Mouse (Mus musculus) lung, postnatal 10 days (tissue): ENCODE data around the gene Rhbdd2.

ENCODE experiments used
- DNase-seq: peaks from one replicate; pipeline ENCODE4 v3.0.0; 2021

Rhbdd2 gene

DNA sequence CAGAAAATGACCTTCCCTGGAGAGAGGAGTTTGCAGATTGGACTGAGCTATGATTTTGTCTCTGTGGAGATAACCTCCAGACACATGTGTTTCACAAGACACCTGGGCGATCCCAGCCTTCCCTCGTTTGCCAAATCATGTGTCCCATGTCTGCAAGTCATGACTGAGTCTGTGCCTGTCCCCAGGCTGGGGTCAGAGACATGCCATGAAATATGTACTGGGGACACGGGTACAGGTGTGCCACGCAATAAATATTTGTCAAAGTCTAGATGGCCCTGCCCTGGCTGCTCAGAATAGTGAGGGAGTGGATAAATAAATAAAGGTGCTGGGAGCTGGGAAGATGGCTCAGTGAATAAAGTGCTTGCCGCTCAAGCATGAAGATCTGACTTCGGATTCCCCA lies 13.6 kb downstream of the Rhbdd2 start:
- no peak for DNase-seq

DNA sequence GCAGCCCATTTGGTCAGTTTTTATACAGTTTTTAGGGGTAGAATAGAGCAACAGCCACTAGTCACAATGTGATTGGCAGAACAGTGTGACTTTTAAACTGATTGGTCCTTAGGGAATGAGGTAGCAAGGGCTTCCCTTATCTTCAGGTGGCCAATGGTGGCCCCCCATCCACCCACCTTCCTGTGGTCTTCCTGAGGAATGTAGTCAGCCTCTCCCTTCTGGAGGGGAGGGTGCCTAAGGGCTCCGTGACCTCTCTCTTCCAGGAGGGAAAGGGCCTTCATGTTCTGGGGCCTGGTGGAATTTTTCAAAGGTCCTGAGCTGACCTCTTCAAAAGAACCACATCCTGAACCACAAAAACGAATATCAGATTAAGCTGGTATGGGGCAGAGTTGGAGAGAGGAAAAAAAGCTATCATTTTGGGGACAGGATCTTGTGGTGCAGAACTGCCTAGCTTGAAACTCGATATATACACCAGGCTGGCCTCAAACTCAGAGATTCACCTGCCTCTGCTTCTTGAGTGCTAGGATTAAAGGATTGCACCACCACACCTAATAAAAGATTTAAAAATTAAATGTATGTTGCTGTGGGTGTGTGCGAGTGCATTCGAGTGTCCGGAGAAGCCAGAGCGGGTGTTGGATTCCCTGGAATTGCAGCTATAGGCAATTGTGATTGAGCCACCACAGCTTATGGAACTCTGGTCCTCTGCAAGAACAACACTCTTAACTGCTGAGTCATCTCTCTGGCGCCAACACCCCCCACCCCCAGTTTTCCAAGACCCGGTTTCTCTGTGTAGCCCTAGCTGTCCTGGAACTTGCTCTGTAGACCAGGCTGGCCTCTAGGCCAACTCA lies 16.3 kb downstream of the Rhbdd2 start:
- DNase-seq = no peak

DNA sequence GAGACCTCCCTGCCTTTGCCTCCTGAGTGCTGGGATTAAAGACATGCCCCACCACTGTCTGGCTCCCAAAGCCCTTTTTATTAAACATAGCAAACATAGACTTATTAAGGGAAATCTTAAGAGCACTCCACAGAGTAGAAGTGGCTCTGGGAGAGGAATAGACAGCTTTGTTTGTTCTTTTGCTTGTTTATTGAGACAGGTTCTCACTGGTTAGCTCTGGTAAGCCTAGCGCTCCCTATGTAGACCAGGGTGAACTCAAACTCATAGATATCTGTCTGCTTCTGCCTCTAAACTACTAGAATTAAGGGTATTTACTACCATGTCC lies 16.9 kb downstream of the Rhbdd2 start:
- DNase-seq = no peak

DNA sequence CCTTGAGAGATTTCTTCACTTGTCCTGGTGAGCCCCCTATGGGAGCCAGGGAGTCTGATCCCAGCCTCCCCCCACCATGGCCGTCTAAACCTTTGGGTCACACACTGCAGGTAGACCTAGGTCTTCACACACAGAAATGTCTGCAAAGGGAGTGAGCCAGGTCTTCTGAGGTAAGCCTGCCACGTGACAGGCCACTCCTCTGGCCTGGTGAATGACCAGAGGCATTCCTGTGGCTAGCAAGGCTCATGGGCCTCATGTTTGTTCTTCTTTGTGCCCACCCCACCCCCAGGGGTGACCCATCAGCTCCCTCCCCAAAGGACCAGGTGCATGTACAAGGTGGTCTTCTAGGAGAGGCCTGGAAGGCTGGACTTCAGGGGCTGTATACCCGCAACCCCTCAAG lies 19.1 kb downstream of the Rhbdd2 start:
- DNase-seq = peak; percentile 35

DNA sequence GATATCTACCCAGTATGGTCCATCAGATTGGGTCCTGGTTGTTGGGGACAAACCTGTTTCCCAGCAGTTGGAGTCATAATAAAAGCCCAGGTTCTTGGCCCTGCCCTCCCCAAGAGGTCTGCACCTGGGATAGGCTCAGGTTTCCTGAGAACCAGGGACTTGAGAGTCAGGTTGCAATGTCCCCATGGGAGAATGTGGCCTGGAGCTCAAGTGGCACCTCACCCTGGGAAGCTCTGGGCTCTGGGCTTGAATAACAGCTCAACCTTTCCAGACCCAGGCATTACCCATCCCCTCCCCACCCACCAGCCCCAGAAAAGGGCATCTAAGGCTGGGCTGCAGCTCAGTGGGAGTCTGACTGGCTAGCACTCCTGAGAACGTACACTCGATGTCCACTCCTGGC lies 20.8 kb downstream of the Rhbdd2 start:
- DNase-seq = no peak

DNA sequence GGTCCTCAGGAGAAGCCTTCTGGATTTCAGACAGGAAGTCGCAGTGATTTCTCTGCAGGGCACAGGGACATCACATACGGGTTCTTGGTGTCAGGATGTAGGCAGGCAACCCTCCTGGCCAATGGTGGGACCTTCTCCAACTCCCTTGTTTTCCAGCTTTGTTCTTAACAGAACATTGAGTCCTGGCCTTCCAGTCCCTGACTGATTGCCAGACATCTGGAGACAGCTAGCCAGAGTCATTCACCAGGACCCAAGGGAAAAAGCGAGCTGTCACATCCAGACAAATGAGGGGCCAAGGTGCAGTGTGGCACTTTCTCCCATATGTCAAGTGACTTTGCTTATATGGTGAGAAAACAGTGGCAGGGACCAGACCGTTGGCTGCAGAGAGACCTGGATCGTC lies 23.6 kb downstream of the Rhbdd2 start:
- no peak for DNase-seq

DNA sequence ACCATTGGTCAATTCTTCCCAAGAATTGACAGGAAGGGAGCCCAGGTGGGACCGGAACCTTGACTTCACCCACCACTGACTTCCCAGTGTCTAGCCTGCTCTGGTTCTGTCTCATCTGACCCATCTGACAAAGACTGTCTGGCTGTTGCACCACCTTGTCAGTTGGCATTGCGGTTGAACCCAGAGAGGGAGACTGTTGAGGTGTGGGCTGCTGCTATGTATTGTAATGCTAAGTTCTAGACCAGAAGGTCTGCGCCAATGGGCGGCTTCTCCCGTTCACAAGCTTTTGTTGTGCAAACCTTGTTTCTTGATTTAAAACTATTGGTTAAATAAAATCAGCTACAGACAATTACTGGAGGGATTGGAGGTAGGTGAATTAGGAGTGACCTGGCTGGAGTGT lies 24.7 kb downstream of the Rhbdd2 start:
- DNase-seq = no peak

DNA sequence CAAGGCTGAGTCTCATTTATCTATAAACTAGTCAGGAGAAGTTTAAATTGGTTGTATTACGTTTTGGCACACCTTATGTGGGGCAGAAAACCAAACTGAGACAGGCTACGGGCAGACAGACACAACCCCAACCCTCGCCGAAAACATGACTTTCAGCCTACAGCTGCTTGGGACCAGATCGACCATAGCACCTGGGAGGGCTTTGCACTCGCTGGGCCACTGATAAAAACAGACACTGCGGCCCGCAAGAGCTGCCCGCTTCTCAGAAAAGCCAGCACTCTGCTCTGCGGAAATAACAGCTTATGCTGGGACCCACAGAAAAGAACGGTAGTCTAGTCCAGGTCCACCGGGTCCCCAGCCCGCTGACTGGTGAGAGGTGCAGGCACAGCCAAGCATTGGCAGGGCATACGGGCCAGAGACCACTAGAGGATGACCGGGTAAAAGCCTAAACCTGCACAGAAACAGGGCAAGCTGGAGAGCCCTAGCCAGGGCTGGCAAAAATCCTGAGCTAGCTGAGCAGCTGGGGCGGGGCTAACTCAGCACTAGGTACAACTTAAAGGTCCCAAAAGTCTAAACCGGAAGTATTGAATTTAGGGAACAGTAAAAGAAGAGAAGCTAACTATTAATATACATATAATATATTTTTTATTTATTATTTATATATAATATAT lies 25.4 kb downstream of the Rhbdd2 start:
- no peak for DNase-seq

DNA sequence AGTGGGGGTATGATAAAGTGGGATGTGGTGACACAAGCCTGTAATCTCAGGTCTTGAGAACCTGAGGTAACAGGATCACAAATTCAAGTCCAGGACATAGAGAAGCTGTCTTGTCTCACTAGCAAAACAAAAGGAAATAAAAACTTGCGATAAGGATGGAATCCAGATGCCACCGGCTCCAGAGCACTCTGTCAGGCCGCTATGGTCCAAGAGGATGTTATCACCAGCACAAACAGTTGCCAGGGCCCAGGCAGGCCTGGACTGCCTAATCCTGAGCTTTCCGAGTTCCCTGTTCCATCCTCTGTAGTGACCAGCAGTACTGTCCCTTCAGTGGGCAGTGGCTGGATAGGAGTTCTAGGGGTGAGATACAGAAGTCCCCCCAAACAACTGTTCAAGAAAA lies 27.5 kb downstream of the Rhbdd2 start:
- DNase-seq = peak; percentile 38

DNA sequence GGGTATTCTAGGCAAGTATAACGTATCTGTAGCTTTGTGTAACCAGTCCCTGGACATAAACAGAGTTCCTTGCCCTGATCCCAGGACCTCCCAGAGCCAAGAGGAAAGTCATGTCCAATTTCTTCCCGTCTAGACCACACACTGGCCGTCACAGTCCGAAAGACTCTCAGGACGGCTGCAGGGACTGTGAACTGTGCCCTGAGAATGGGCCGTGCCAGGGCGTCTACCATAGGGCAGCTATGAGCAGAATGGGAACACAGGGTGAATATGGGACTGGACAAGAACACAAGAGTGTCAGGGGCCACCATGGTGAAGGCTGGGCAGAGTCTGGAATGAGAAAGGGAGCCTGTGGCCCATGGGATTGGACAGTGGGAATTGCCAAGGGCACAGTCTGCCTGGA lies 28.1 kb downstream of the Rhbdd2 start:
- DNase-seq = no peak

DNA sequence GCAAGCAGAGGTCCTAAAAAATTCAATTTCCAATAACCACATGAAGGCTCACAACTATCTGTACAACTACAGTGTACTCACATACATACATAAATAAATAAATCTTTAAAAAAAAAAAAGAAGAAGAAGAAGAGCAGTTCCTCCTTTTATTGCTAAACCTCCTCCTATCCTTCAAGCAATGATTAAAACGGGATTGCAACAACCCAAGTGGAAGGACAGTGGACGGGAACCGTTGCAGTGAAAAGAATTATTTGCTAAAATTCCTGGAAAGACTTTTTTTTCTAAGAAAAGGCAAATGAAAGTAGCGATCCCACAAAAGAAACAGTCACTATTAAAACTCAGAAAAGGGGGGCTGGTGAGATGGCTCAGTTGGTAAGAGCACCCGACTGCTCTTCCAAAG lies 34.5 kb downstream of the Rhbdd2 start:
- no peak for DNase-seq

DNA sequence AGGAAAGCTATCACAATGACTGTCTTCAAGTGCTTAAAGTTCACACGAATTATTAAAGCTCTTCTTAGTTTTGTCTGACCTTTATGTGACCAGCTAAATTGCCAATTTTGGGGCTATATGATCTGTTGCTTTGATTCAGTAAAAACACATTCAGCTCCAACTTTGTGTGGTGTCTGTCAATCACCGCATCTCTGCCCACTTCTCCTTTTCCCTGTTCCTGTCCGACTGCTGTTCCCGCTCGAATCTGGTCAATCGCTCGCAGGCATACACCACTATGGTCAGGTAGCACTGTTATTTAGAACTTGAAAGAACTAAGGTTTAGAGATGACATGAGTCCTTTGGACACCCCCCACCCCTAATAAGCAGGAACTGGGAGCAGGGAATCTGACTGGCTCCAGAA lies 35.7 kb downstream of the Rhbdd2 start:
- DNase-seq = no peak

DNA sequence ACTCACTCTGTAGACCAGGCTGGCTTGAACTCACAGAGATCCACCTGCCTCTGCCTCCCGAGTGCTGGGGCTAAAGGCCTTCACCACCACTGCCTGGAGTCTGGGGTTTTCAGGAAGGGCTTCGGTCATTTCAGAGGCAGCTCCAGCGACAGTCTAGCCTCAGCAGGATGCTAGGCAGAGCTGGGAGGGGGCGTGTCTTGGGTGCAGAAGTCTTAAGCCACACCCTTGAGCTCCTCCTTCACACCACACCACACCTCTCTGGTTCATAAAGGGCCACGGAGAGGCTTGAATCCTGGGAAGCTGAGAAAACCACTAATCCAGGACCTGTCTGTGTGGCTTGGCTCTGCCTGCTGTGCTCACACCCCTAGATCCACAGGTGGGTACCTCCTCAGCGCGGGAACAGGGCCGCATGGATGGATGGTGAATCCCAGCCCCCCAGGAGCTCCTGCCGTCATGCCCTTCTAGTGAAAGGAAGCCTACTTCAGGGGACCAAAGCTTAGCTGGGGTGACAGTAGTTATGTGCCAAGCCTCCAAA lies 37.4 kb downstream of the Rhbdd2 start, which contains the start of gene Por:
Gene Por (plus strand): TSS at position 293 of the 535 bp plus-strand sequence.
- peak; percentile 63 for DNase-seq

DNA sequence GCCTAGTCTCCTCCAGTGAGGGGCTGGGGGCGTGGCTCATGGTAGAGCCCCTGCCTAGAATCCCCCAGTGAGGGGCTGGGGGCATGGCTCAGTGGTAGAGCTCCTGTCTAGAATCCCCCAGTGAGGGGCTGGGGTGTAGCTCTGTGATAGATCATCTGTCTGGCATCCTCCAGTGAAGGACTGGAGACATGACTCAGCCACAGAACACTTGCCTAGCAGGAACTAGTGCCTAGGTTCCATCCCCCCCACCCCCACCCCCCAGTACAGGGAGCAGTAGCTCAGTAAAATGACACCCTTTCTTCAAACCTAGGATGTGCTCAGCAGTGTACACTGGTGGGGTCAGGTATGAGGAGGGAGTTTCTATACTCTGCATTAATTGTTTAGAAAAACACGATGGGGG lies 38.5 kb downstream of the Rhbdd2 start:
- DNase-seq = no peak

DNA sequence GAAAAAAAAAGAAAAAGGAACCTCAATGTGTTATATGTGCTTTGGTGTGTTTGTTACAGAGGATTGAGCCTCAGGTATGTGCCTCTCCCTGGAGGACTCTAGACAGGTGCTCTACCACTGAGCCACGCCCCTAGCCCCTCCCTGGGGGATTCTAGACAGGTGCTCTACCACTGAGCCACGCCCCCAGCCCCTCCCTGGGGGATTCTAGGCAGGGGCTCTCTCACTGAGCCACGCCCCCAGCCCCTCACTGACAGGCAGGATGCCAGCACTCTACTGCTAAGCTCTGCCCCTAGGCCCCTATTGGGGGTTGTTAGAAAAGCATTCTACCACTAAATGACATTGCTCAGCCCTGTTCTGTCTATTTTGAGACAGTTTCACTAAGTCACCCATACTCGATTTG lies 40.1 kb downstream of the Rhbdd2 start:
- no peak for DNase-seq

DNA sequence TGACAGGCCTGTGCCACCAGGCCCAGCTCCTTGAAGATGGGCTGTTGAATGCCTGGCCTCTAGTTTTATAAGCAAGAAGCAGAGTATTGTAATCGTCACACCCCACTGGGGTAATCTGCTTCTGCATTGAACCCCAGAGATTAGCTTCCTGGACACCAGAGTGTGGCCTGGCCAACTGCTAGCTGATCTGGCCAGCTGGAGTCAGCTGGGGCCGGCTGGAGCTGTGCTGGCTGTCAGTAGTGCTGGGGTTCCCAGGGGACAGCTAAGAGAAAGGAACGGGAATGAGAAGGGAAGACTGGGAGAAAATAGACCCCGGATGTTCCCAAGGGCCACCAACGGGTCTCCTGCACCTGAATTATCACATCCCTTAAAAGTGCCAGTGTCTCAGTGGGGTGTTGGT lies 40.6 kb downstream of the Rhbdd2 start:
- DNase-seq = peak; percentile 66

DNA sequence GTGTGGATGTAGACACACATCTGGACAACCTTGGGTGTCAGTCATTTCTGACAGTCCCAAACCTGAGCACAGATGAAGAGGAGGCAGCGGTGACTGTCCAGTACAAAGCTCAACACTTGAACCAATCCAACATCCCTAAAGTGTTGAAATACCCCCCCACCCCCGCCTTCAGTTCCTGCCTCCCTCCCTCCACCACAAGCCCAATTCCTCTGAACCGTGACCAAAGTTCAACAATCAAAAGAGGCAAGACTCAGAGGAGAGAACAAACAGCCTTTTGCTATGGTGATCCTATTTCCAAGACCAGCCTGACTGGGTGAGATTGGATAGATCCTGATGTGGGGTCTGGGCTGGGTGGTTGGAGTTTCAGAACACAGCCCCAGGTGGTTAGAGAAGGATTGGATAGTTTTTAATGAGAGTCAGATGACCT lies 41.9 kb downstream of the Rhbdd2 start:
- peak; percentile 52 for DNase-seq

DNA sequence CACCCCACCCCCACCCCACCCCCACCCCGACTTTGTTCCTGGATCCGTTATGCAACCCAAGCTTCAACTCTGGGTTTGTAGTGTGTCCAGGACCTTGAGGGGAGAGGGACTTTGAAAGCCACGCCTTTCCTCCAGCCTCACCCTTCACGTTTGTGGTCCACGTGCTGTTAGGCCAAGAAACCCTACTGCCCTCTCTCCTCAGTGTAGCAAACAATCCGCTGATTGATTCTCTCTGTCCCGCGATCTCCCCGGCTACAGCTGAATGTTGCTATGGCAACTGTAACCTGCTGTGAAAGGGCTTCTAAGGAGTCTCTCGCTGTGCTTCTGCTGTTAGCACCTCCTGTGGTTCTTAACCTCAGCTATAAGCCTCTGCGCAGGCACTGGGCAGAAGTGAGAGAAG lies 42.4 kb downstream of the Rhbdd2 start:
- peak; percentile 84 for DNase-seq

DNA sequence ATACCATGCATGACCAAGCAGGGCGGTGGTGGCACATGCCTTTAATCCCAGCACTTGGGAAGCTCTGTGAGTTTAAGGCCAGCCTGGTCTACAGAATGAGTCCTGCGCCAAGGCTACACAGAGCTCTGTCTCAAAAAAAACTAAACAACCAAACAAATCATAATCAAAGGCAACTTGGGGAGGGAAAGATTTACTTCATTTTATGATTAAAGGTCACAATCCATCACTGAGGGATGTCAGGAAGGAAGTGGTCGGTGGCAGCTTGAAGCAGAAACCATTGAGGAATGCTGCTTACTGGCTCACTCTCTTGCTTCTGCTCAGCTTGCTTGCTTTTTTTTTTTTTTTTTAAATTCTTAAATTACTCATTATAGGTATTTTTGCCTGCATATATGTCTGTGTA lies 44.3 kb downstream of the Rhbdd2 start:
- no peak for DNase-seq

DNA sequence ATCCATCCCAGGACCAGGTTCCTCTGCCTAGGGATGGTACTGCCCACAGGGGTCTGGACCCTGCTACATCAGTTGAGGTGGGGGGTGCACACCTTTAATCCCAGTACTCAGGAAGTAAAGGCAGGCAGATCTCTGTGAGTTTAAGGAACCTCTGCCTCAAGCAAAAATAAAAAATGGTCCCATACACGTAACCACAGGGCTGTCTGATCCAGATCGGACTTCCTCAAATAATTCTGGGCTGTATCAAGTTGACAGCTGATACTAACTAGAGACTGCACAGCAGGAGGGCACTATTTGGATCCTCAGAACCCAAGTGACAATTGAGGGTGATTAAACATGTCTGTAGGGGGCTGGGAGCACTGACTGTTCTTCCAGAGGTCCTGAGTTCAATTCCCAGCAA lies 44.8 kb downstream of the Rhbdd2 start:
- DNase-seq = no peak

DNA sequence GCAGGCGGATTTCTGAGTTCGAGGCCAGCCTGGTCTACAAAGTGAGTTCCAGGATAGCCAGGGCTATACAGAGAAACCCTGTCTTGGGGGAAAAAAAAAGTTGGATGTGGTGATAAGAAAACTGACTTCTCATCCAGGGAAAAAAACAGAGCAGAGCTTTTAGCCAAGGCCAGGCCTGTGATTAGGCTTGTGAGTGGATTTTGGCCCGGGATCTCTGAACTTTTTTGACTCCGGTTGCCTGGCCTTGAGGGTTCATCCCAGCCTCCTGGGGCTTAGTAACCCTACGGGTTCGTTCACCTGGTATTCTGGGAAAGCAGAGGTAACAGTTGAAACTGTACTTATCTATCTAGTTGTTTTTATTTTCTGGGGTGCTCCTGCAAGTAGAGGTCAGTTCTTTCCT lies 46.1 kb downstream of the Rhbdd2 start:
- no peak for DNase-seq

DNA sequence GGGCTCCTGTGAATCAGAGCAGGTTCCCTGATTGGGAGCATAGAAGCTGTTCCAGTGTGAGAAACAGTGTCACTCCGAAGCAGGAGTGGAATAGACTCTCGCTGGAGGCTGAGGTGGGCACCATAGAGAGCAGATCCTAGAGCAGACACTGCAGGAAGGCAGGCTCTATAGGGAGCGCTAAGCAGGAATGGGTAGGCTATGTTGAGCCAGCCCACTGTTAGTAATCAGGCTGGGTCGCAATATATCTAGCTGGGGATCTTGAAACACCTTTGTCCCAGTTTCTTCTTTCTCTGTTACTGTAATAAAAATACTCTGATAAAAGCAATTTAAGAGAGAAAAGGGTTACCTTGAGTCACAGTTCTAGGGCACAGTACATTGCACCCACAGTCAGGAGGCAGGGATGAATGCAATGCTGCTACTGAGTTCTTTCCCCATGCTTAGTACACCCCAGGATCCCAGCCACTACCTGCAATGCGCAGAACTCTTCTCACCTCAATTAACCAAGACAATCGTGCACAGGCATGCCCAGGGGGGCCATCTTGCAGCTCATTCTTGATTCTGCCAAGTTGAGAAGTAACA lies 48.6 kb downstream of the Rhbdd2 start:
- DNase-seq = no peak

DNA sequence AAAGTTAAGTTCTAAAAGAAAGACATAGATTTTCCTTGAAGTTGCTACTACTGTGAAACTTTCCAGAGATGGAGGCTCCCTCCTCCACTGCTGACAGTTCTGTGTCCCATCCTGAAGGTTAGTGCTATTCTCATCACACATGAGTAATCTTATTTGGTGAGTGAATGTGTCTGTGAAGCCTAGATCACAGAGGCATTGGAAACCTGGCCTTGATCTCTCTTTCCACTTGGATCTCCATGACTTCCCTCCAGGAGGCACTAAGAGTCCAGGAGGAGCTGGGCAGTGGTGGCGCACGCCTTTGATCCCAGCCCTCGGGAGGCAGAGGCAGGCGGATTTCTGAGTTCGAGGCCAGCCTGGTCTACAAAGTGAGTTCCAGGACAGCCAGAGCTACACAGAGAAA lies 49.6 kb downstream of the Rhbdd2 start:
- no peak for DNase-seq

DNA sequence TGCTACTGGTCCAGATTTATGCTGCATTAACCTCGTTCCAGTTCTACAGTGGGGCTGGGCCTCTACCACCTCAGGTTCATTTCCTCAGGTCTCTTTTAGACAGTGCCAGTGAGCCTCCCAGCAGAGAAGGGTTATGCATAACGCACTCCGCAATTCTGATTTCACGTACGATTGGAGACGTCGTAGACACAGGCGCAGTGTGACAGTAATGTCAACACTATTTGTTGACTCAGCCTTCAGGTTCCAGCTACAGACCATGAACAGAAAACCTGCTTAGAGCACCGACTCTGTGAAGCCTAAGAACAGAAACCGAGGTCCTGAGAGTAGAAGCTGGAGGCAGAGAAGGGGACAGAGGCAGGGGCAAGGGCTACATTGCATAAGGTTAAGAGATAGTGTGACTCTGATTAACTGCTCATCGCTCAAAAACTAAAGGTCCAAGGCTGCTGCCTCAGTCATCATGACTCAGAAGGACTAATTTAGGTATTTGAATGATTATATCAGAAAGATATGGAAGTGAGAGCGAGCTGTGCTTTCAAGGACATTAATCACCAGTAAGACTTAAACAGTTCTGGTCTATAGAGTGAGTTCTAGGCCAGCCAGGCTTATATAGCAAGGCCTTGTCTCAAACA lies 50.6 kb downstream of the Rhbdd2 start:
- DNase-seq = no peak
